In the genomic region with DNA sequence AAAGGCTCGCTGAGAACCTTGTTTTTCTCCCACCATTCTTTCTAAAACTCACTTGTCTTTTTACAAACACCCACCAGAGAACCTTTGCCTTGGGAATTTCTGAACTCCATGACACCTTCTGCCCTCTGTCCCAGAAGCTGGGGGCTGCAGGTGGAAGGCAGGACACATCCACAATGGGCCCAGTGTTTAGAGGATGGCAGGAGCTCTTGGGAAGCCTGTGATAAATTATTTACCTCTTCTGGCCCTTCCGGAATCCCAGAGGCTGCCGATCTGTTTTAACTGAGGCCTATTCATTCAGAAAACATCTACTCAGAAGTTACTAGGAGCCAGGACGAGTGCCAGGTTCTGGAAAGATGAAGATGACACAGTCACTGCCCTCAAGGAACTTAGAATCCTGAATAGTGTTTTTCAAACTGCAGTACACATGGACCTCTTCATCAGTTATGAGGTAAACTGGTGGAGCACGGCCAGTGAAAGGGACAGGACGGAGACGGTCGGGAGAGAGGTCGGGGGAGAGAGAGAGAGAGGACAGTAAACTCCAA, we compare ENCODE assay signal across 13 mouse cellular contexts.
DNase-seq lines count a peak whose midpoint lies in the region; ATAC-seq lines count a peak whose summit lies in the region.
"Had no signal": no experiment of that assay in that cellular context is flagged by ENCODE, and none has a peak within 500 bp of the region (broad histone marks: within the 10 kb centered on the region; RNA-seq: fewer than 3 reads in every experiment).

No protein-coding gene starts in this region.

- H3K9ac ChIP-seq in forebrain, embryonic 15.5 days (replicated peaks), result no peak overlapping the region
- H3K9ac ChIP-seq: heart, embryonic 12.5 days had no signal

- peaks cover 19% of the 10 kb centered on the region for H3K4me1 ChIP-seq in forebrain, embryonic 10.5 days
- H3K4me1 ChIP-seq in forebrain, embryonic 15.5 days, result peaks cover 22% of the 10 kb centered on the region

- DNase-seq in forebrain, embryonic 10.5 days (ENCODE audit: extremely low spot score, low spot score), result no peak
- DNase-seq in kidney, adult 9 months, result peak; percentile 44
- DNase-seq in kidney, adult 18-20 months, result no peak
- peak; percentile 40 for DNase-seq in forelimb bud, embryonic 11.5 days (ENCODE audit: low read depth, low spot score)
- DNase-seq in neural tube, embryonic 10.5 days (ENCODE audit: extremely low spot score, low spot score), result peak; percentile 22
- DNase-seq in spleen, adult 12 weeks (ENCODE audit: low spot score), result no peak
- no peak for DNase-seq in adrenal gland, postnatal 10 days
- DNase-seq: lung, postnatal 4 days; right cerebral cortex, postnatal 14 days had no signal

- no peak for ATAC-seq in forebrain, embryonic 15.5 days (replicated peaks)

- peak overlapping the region; percentile 31; the same call in 1 of the 2 replicates for H3K27ac ChIP-seq in forebrain, embryonic 10.5 days
- no peak overlapping the region for H3K27ac ChIP-seq in forebrain, embryonic 15.5 days (replicated peaks)

- H3K4me2 ChIP-seq in forebrain, embryonic 15.5 days (replicated peaks), result no peak overlapping the region
- H3K4me2 ChIP-seq: heart, embryonic 12.5 days had no signal

- peaks cover 10% of the 10 kb centered on the region for H3K36me3 ChIP-seq in forebrain, embryonic 10.5 days (replicated peaks)
- H3K36me3 ChIP-seq in forebrain, embryonic 15.5 days, result peaks cover 3% of the 10 kb centered on the region; the same call in 1 of the 2 replicates

- 62% methylated on average over 9 of the region's 9 CpGs for WGBS in forebrain, embryonic 10.5 days
- 73% methylated on average over 9 of the region's 9 CpGs for WGBS in forebrain, embryonic 15.5 days

- no peak overlapping the region for H3K4me3 ChIP-seq in forebrain, embryonic 10.5 days
- no peak overlapping the region for H3K4me3 ChIP-seq in forebrain, embryonic 15.5 days
- H3K4me3 ChIP-seq: heart, embryonic 12.5 days; myocyte had no signal

- no peaks in the 10 kb centered on the region for H3K9me3 ChIP-seq in forebrain, embryonic 10.5 days
- H3K9me3 ChIP-seq in forebrain, embryonic 15.5 days, result no peaks in the 10 kb centered on the region
- H3K9me3 ChIP-seq: G1E; heart, embryonic 12.5 days had no signal

- H3K27me3 ChIP-seq in forebrain, embryonic 10.5 days (ENCODE audit: poor library complexity, severe bottlenecking), result no peaks in the 10 kb centered on the region
- H3K27me3 ChIP-seq in forebrain, embryonic 15.5 days, result no peaks in the 10 kb centered on the region
- H3K27me3 ChIP-seq: heart, embryonic 12.5 days had no signal

Comparison
In these comparisons a context has a peak if more than half of its experiments do, and no peak if none do; other contexts are left out.
1. DNase-seq: peak in kidney, adult 9 months (single experiment), forelimb bud, embryonic 11.5 days (single experiment) and neural tube, embryonic 10.5 days (single experiment); none in forebrain, embryonic 10.5 days (single experiment), kidney, adult 18-20 months (single experiment), spleen, adult 12 weeks (single experiment) and adrenal gland, postnatal 10 days (single experiment).